Mouse (Mus musculus): ENCODE data around the gene Ubash3b.

Ubash3b gene

GRCm38 (mm10) chr9:41130563-41130962 lies 30.9 kb downstream of the Ubash3b start:
- peak; percentile 20 to 29 for DNase-seq

- DNase-seq = no peak
Observed at GRCm38 (mm10) chr9:41129802-41130480, 31.6 kb downstream of the Ubash3b start.

GRCm38 (mm10) chr9:41129273-41129672 lies 32.2 kb downstream of the Ubash3b start:
- no peak for DNase-seq

GRCm38 (mm10) chr9:41126723-41127122 lies 34.8 kb downstream of the Ubash3b start:
- no peak for DNase-seq

- no peak for DNase-seq
Observed at GRCm38 (mm10) chr9:41124305-41124704, 37.2 kb downstream of the Ubash3b start.

GRCm38 (mm10) chr9:41122390-41123110 lies 38.9 kb downstream of the Ubash3b start:
- DNase-seq = peak; percentile 29 to 48

- DNase-seq = no peak
Observed at GRCm38 (mm10) chr9:41121701-41122354, 39.7 kb downstream of the Ubash3b start.

GRCm38 (mm10) chr9:41119958-41120357 lies 41.5 kb downstream of the Ubash3b start:
- DNase-seq = no peak

- no peak for DNase-seq
Observed at GRCm38 (mm10) chr9:41118065-41118464, 43.4 kb downstream of the Ubash3b start.

GRCm38 (mm10) chr9:41116126-41116525 lies 45.4 kb downstream of the Ubash3b start:
- no peak for DNase-seq

- DNase-seq = no peak
Observed at GRCm38 (mm10) chr9:41114367-41114766, 47.1 kb downstream of the Ubash3b start.

- no peak for DNase-seq
Observed at GRCm38 (mm10) chr9:41109749-41110148, 51.7 kb downstream of the Ubash3b start.

GRCm38 (mm10) chr9:41108324-41109180 lies 52.9 kb downstream of the Ubash3b start:
- peak in 1 of 2 experiments; percentile 16 for DNase-seq

GRCm38 (mm10) chr9:41105201-41105643 lies 56.3 kb downstream of the Ubash3b start:
- DNase-seq = peak; percentile 44 to 45

GRCm38 (mm10) chr9:41103722-41104121 lies 57.8 kb downstream of the Ubash3b start:
- DNase-seq = no peak

GRCm38 (mm10) chr9:41102613-41103012 lies 58.9 kb downstream of the Ubash3b start:
- DNase-seq = peak in 1 of 2 experiments; percentile 24

- DNase-seq = no peak
Observed at GRCm38 (mm10) chr9:41099897-41100296, 61.6 kb downstream of the Ubash3b start.

- no peak for DNase-seq
Observed at GRCm38 (mm10) chr9:41099067-41099466, 62.4 kb downstream of the Ubash3b start.

- DNase-seq = no peak
Observed at GRCm38 (mm10) chr9:41098065-41098464, 63.4 kb downstream of the Ubash3b start.

GRCm38 (mm10) chr9:41091993-41092392 lies 69.5 kb downstream of the Ubash3b start:
- no peak for DNase-seq

- DNase-seq = no peak
Observed at GRCm38 (mm10) chr9:41091187-41091586, 70.3 kb downstream of the Ubash3b start.

- DNase-seq = no peak
Observed at GRCm38 (mm10) chr9:41087831-41088383, 73.6 kb downstream of the Ubash3b start.

Measured in lung, adult 18-20 months (tissue).